Mouse (Mus musculus) hindlimb bud, embryonic 11.5 days (tissue): ENCODE results near the gene Ccdc175.

Experiments
- DNase-seq: peaks from one replicate; pipeline ENCODE4 v3.0.0-alpha.2; 2012; ENCODE audit warnings: low read depth, low spot score; ENCODE audit errors: extremely low spot score

Gene Ccdc175

GRCm38 (mm10) chr12:72184929-72185328 is at the start of gene Ccdc175:
Gene Ccdc175, minus strand, starts transcription at chr12:72185029.
- no peak for DNase-seq

DNA sequence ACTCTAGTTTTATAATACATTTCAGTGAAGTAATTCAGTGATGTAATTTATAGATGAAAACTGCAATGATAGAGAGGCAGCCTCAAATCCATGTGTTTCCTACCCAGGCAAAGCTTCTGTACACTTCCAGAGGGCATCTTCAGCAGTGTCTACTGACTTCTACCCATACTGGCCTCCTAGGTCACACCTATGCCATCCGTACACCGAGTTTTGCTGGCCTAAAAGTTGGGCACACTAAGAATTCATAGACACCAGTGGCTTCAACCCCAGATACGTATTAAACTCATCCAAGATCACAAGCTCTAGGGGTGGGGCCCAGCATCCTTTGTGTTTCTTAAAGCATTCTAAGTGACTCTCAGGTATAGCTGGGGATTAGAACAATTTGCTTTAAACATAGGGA is 49.3 kb upstream of the Ccdc175 start:
- DNase-seq = no peak

- no peak for DNase-seq
Observed at GRCm38 (mm10) chr12:72232826-72233790, 48.3 kb upstream of the Ccdc175 start.

DNA sequence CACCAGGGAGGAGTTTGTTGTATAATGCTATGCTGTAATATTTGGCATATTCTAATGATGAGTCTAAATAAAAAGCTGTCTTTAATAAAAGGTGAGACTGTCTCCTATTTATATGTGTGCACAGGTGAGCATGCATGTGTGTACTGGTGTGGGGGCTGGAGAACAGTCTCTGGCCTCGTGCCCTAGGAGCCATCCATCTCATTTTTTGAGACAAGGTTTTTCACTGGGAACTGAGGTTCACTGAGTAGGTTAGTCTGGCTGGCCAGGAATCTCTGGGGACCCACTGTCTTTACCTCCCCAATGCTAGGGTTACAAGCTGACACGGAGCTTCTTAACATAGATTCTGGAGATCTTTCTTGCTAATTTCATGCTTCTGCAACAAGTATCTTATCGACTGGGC is 47.3 kb upstream of the Ccdc175 start:
- no peak for DNase-seq

DNA sequence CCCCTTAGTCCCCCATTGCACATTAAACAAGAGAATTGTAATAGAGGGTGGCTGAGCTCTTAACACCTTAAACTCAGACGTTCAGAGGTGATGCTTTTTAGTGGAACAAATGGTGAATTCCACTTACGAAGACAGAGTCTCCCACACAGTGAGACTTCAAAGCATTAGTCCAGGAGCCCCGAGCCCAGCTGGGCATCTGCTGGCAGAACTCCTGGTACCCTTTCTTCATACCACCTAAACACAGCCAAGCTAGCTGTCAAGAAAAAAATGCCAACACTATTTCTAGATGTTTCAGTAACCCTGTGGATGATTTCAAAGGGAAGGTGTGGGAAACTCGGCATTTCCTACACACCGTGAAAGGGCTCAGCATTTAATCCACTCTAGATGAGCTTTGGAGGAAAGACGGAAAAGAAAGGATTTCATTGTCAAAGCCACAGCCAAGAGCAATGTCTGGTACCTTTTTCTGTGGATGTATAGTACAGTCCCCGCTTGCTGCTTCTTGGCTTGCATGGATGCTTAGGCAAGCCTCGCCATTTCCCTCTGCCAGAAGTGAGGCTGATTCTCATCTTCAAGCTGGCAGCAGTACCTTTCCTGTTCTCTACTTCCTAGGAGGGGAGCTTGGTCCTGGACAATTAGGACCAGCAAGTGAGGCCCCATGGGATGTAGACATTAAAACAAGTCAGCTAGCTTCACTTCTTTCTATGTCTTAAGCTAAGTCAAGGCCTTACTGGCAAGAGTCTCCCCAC is 44.8 kb upstream of the Ccdc175 start:
- DNase-seq = no peak

DNA sequence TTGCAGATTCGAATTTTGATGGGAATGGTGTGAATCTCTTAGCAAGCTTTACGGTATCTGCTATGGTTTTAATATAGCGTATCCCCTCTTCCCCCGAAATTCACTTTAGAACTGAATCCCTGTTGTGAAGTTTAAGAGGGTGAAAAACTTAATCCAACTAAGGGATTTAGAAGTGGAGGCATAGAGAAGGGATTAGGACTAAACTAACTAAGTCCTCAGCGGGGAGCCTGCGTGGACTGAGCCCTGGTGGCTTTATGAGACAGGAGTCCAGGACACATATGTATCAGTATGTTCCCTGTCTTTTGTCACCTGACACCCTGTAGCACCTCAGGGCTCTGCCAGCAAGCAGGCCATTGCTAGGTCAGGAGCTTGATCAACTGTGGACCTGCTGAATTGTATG is 42.9 kb upstream of the Ccdc175 start:
- DNase-seq = no peak

GRCm38 (mm10) chr12:72225371-72225770 is 40.5 kb upstream of the Ccdc175 start:
- DNase-seq = no peak

- DNase-seq = no peak
Observed at GRCm38 (mm10) chr12:72223557-72224102, 38.8 kb upstream of the Ccdc175 start.

DNA sequence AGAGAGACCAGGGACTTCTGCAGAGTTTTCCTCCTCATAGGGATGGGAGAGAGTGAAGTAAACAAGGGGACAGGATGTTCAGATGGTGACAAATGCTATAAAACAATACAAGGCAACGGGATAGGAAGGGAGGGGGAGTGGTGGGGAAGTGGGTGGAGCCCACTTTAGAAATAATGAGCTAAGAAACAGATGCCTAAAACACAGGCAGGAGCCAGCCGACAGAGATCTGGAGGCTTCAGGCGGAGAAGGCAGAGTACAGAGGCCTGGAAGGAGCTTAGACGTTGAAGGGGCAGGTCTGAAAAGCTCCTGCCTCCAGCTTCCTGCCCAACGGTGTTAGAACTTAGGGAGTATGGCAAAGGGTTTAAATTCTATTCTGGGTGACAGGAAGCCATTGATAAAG is 28.7 kb upstream of the Ccdc175 start:
- DNase-seq = no peak

- DNase-seq = no peak
Observed at GRCm38 (mm10) chr12:72200828-72201227, 16.0 kb upstream of the Ccdc175 start.

- DNase-seq = no peak
Observed at GRCm38 (mm10) chr12:72197925-72198486, 13.2 kb upstream of the Ccdc175 start.

- no peak for DNase-seq
Observed at GRCm38 (mm10) chr12:72197434-72197833, 12.6 kb upstream of the Ccdc175 start.

GRCm38 (mm10) chr12:72179561-72179960 is 5.3 kb downstream of the Ccdc175 start:
- no peak for DNase-seq

DNA sequence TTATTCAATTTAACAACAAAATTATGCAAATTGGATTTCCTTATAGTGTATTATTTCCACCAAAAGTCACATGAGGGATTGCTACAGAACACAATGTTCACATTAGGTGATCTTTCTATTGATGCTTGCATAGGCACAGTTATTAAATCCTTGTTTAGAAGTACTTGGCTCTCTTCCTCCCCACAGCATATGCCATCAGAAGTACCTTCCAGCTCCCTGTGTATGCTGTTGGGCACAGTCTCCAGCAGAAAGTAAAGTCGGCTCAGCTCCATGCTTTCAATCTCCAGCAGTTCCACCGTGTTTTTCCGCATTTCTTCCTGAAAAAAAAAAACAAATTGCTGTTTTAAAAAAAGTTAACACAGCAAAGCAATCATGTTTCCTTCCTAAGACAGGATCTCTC is 6.5 kb downstream of the Ccdc175 start:
- no peak for DNase-seq

DNA sequence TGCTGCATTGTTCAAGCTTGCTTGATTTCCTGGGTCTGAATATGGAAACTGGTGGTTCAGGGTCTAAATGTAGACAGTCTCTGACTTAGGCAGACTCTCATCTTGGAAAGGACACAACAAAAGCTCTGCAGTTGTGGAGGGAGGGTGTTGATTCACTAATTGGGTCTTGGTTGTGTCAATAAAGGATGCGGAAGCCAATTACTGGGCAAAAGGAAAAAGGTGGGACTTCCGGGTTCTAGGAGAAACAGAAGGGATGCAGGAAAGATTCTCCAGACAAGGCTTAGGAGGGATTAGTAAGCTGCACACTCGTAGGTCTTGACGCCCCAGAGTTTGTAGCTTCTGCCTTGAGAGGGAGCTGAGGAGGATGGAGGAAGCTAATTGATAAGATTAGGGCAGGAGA is 26.4 kb downstream of the Ccdc175 start:
- DNase-seq = no peak

- no peak for DNase-seq
Observed at GRCm38 (mm10) chr12:72150786-72151185, 34.0 kb downstream of the Ccdc175 start.

- DNase-seq = no peak
Observed at GRCm38 (mm10) chr12:72129203-72129602, 55.6 kb downstream of the Ccdc175 start.

DNA sequence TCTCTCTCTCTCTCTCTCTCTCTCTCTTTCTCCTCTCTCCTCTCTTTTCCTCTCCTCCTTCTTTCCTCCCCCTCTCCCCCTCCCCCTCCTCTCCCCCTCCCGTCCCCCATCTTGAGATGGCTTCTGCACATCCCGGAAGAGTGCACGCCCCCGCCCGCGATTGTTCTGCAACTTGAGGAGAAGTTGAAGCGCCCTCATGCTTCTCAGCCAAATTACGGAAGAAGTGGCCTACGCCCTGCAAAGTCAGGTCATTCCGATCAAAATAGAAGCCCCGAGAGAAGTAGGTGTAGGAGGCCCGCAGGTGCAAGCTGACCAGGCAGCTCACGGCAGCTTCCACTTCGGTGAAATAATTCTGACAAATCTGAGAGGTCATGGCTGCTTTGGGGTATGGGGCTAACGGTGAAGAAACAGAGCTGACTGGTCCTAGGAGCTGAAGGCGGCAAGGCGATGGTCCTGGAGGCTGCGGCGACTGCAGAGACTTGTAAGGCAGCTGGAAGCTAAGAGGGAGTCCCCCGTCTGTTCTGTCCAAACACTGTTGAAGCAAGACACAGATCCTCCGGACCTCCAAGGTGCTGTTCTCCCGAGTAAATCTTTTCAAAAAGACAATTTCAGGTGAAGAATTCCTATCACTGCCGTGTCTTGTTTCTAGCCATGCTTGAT is 69.0 kb downstream of the Ccdc175 start:
- no peak for DNase-seq

GRCm38 (mm10) chr12:72115126-72115525 is 69.7 kb downstream of the Ccdc175 start:
- no peak for DNase-seq

DNA sequence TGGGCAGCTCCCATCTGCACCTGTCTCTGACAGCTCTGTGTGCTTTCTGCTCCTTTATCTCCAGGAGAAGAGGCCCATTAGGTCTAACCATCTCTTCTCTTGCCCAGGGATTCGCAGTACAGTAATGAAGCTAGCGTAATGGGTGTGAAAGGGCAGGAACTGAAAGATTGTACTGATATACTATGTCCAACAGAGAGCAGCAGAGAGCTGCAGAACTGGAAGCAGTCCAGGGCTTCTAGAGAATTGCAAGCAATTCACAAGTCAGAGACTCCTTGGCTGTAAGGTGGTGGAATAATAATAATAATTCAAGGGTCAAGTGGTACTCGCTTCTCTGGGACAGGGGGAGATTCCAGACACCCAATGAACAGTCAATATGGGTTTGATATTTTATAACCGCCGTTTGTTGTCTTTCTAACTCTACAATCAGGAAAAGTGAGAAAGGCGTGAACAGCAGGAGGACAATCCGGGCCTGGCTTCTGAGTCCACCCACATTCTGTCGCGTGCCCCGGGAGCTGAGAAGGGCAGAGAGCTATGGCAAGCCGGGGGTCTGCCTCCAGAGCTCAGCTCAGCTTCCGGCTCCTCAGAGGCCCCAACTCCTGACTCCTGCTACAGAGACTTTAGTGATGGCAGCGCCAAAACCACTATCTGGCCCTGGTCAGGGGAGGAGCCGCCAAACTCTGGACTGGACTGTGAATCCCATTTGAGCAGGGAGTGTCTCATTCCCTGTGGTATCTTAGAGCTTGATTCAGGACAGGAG is 80.1 kb downstream of the Ccdc175 start:
- peak; percentile 66 for DNase-seq
